Mouse (Mus musculus): ENCODE data around the gene Dmkn. TPM values are rescaled to one million over a fixed set of nuclear protein-coding genes. Genes with fewer than 3 reads are reported as not detected.

The Dmkn gene
- 27.8 and 28.2 TPM in 2 replicates for polyA plus RNA-seq (2015; fragmentation: Nextera tagmentation; extraction: Ambion mirVana)

DNA sequence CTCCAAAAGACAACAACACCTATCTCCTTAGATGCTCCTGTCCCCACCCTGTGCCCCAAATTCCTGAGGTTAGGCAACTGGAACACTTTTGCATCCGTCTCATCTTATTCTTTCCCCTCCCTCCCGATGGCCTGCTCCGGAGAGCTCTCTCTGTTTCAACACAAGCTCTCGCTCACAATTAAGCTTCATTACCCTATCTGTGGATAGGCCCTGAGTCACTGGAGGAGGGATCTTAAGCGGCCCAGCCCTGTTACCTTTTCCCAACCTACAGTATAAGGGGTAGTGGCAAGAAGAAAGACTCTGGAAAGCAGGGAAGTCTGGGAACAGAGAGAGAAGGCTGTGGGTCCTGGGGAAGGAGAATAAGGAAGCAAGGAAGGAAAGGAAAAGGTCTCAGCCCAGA is at the start of gene Dmkn:
Gene Dmkn (plus strand): TSS at position 301 of the 400 bp plus-strand sequence.
- Histone ChIP-seq H3K36me3 (ENCODE audit: control insufficient read depth, insufficient read depth) (no peaks in the 10 kb centered on the region), H3K4me1 (replicated peaks; ENCODE audit: control insufficient read depth, insufficient read depth, low read length) (0 out of 2 replicates have a peak, but pooled peaks cover 3% of the 10 kb centered on the region), H3K4me3 (ENCODE audit: low read depth, low read length) (no peak within 1 kb of the TSS), H3K4me2 (replicated peaks; ENCODE audit: low read depth) (no peak within 1 kb of the TSS), H3K9ac (ENCODE audit: low read depth, low read length) (no peak within 1 kb of the TSS), H3K9me3 (ENCODE audit: control insufficient read depth) (no peaks in the 10 kb centered on the region), H3K27me3 (replicated peaks; ENCODE audit: control insufficient read depth, insufficient read depth, low read length) (peaks cover 6% of the 10 kb centered on the region; the same call in 1 of the 2 replicates), H3K27ac (ENCODE audit: low read depth, low read length) (no peak within 1 kb of the TSS)
- no peak for ATAC-seq
- TF ChIP-seq CTCF (IDR thresholded peaks at IDR 0.05; ENCODE audit: low read depth), result no peak
- 44% methylated on average over 5 of the region's 5 CpGs for WGBS

DNA sequence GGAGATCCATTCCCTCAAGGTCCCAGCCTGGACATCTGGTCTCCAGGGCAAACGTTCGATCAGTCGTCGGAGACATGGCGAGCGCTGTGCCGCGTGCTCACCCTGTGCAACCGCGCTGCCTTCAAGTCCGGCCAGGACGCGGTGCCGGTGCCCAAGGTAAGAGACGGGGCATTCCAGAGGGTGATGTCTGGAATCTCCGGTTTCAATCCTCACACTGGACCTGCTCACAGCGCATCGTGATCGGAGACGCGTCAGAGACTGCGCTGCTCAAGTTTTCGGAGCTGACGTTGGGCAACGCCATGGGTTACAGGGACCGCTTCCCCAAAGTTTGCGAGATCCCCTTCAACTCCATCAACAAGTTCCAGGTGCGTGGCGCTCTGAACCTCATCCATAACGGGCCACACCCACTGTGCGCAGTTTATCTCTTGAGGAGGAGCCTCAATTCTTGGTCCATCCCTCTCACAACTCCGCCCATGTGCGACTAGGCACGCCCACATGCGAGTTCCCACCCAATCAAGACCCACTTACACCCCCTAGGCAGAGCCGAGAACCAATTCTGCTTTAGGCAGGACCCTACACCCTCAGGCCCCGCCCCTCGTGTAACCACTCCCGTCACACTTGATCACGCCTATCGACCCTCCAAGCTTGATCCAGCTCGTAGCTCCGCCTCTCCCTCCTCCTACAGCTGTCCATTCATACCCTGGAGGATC is 46.4 kb upstream of the Dmkn start:
- no peaks in the 10 kb centered on the region for H3K4me1 ChIP-seq (replicated peaks; ENCODE audit: control insufficient read depth, insufficient read depth, low read length)
- peak overlapping the region; percentile 66 for H3K4me2 ChIP-seq (replicated peaks; ENCODE audit: low read depth)
- H3K9me3 ChIP-seq (ENCODE audit: control insufficient read depth), result no peaks in the 10 kb centered on the region
- H3K27ac ChIP-seq (ENCODE audit: low read depth, low read length), result no peak overlapping the region
- 4% methylated on average over 43 of the region's 43 CpGs for WGBS
- ATAC-seq, result peak; percentile 90
- H3K27me3 ChIP-seq (replicated peaks; ENCODE audit: control insufficient read depth, insufficient read depth, low read length), result no peaks in the 10 kb centered on the region
- no peak for TF ChIP-seq CTCF (IDR thresholded peaks at IDR 0.05; ENCODE audit: low read depth)
- H3K4me3 ChIP-seq (ENCODE audit: low read depth, low read length), result peak overlapping the region; percentile 26
- H3K36me3 ChIP-seq (ENCODE audit: control insufficient read depth, insufficient read depth), result no peaks in the 10 kb centered on the region
- no peak overlapping the region for H3K9ac ChIP-seq (ENCODE audit: low read depth, low read length)

DNA sequence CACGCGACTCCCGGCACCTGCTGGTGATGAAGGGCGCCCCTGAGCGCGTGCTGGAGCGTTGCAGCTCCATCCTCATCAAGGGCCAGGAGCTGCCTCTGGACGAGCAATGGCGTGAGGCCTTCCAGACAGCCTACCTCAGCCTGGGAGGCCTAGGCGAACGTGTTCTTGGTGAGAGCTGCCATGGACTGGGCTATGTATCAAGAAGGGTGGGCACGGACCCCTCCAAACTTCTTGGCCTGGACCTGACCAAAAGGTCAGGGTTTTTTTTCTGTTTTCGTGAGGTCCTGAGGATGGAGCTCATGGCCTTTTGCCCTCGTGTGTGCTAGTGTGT is 45.9 kb upstream of the Dmkn start:
- 0 out of 2 replicates have a peak, but pooled peaks have one; percentile 1 for ATAC-seq
- H3K4me3 ChIP-seq (ENCODE audit: low read depth, low read length), result peak overlapping the region; percentile 26
- no peaks in the 10 kb centered on the region for H3K9me3 ChIP-seq (ENCODE audit: control insufficient read depth)
- peak; percentile 59 for TF ChIP-seq CTCF (IDR thresholded peaks at IDR 0.05; ENCODE audit: low read depth)
- H3K36me3 ChIP-seq (ENCODE audit: control insufficient read depth, insufficient read depth), result no peaks in the 10 kb centered on the region
- H3K9ac ChIP-seq (ENCODE audit: low read depth, low read length), result no peak overlapping the region
- H3K27me3 ChIP-seq (replicated peaks; ENCODE audit: control insufficient read depth, insufficient read depth, low read length), result no peaks in the 10 kb centered on the region
- H3K4me2 ChIP-seq (replicated peaks; ENCODE audit: low read depth), result peak overlapping the region; percentile 66
- H3K27ac ChIP-seq (ENCODE audit: low read depth, low read length), result no peak overlapping the region
- no peaks in the 10 kb centered on the region for H3K4me1 ChIP-seq (replicated peaks; ENCODE audit: control insufficient read depth, insufficient read depth, low read length)
- WGBS, result 11% methylated on average over 14 of the region's 14 CpGs

DNA sequence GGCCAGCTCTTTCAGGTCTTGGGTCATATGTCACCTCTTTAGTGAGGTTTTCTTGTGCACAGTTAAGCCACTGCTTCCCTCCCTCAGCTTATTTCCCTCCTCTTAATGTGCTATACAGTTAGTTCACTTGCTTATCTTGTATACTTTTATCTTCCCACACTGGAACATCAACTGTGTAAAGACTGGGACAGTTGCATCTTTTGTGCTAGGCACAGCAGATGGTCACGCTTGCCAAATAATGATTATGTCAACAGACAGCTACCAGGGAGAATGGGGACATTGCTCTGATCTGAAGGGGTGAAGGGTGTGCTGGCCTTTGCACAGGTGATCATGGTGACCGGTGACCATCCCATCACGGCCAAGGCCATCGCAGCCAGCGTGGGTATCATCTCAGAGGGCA is 43.9 kb upstream of the Dmkn start:
- WGBS, result 94% methylated on average over 5 of the region's 5 CpGs
- TF ChIP-seq CTCF (IDR thresholded peaks at IDR 0.05; ENCODE audit: low read depth), result no peak
- H3K27ac ChIP-seq (ENCODE audit: low read depth, low read length), result no peak overlapping the region
- no peak overlapping the region for H3K4me3 ChIP-seq (ENCODE audit: low read depth, low read length)
- no peaks in the 10 kb centered on the region for H3K27me3 ChIP-seq (replicated peaks; ENCODE audit: control insufficient read depth, insufficient read depth, low read length)
- no peaks in the 10 kb centered on the region for H3K36me3 ChIP-seq (ENCODE audit: control insufficient read depth, insufficient read depth)
- no peak overlapping the region for H3K4me2 ChIP-seq (replicated peaks; ENCODE audit: low read depth)
- ATAC-seq, result no peak
- H3K9ac ChIP-seq (ENCODE audit: low read depth, low read length), result no peak overlapping the region
- no peaks in the 10 kb centered on the region for H3K4me1 ChIP-seq (replicated peaks; ENCODE audit: control insufficient read depth, insufficient read depth, low read length)
- no peaks in the 10 kb centered on the region for H3K9me3 ChIP-seq (ENCODE audit: control insufficient read depth)

DNA sequence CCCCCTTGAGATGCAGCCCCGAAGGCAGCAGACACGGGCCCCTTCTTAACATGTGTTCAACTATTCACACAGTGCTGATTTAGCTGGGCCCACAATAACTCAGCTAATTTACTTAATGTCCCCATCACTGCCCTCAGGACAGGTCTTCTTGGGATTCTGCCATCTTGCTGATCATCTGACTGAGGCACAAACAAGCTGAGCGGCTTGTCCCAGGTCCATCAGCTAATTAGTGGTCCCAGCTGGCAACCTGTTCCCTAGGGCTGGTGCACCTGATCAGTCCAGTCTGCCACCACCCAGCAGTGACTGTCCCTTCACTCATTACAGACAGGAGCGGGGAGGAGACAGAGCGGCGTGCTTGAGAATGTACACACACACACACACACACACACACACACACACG is 42.3 kb upstream of the Dmkn start:
- Histone ChIP-seq H3K4me3 (ENCODE audit: low read depth, low read length) (no peak overlapping the region), H3K9me3 (ENCODE audit: control insufficient read depth) (no peaks in the 10 kb centered on the region), H3K9ac (ENCODE audit: low read depth, low read length) (no peak overlapping the region), H3K27ac (ENCODE audit: low read depth, low read length) (no peak overlapping the region), H3K4me2 (replicated peaks; ENCODE audit: low read depth) (no peak overlapping the region), H3K27me3 (replicated peaks; ENCODE audit: control insufficient read depth, insufficient read depth, low read length) (no peaks in the 10 kb centered on the region), H3K4me1 (replicated peaks; ENCODE audit: control insufficient read depth, insufficient read depth, low read length) (no peaks in the 10 kb centered on the region), H3K36me3 (ENCODE audit: control insufficient read depth, insufficient read depth) (no peaks in the 10 kb centered on the region)
- TF ChIP-seq CTCF (IDR thresholded peaks at IDR 0.05; ENCODE audit: low read depth), result no peak
- no peak for ATAC-seq
- 87% methylated on average over 7 of the region's 7 CpGs for WGBS

DNA sequence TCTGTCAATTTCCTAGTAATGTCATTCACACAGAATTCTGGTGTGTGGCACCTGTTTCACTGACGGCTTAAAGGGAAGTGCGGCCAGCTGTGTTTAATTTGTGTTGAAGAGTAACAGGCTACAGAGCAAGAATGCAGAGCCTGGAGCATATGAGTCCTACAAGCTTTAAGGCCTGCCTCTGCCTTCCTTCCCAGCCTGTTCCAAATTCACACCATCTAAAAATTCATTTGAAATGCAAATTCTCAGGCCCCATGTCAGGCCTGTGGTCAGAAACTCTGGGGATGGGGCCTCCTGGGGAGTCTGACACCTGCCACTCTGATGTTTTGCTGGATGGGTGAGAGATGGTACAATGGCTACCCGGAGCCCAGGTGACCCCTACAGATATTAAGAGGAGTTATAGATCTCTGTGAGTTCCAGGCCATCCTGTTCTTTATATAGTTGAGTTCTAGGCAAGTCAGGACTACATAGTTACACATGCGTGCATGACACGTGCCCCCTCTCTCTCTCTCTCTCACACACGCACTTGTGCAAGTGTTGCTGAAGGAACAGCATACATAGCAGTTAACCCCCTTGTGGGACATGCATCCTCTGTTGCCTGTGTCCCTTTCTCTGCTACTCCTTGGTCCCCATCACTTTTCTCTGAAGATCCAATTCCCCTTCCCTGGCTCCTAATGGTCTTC is 40.1 kb upstream of the Dmkn start:
- no peak for ATAC-seq
- Histone ChIP-seq H3K27ac (ENCODE audit: low read depth, low read length) (no peak overlapping the region), H3K27me3 (replicated peaks; ENCODE audit: control insufficient read depth, insufficient read depth, low read length) (no peaks in the 10 kb centered on the region), H3K9me3 (ENCODE audit: control insufficient read depth) (no peaks in the 10 kb centered on the region), H3K36me3 (ENCODE audit: control insufficient read depth, insufficient read depth) (peaks cover 9% of the 10 kb centered on the region), H3K4me1 (replicated peaks; ENCODE audit: control insufficient read depth, insufficient read depth, low read length) (no peaks in the 10 kb centered on the region), H3K4me2 (replicated peaks; ENCODE audit: low read depth) (no peak overlapping the region), H3K9ac (ENCODE audit: low read depth, low read length) (no peak overlapping the region), H3K4me3 (ENCODE audit: low read depth, low read length) (no peak overlapping the region)
- WGBS, result 62% methylated on average over 6 of the region's 6 CpGs
- no peak for TF ChIP-seq CTCF (IDR thresholded peaks at IDR 0.05; ENCODE audit: low read depth)
